In the genomic region with DNA sequence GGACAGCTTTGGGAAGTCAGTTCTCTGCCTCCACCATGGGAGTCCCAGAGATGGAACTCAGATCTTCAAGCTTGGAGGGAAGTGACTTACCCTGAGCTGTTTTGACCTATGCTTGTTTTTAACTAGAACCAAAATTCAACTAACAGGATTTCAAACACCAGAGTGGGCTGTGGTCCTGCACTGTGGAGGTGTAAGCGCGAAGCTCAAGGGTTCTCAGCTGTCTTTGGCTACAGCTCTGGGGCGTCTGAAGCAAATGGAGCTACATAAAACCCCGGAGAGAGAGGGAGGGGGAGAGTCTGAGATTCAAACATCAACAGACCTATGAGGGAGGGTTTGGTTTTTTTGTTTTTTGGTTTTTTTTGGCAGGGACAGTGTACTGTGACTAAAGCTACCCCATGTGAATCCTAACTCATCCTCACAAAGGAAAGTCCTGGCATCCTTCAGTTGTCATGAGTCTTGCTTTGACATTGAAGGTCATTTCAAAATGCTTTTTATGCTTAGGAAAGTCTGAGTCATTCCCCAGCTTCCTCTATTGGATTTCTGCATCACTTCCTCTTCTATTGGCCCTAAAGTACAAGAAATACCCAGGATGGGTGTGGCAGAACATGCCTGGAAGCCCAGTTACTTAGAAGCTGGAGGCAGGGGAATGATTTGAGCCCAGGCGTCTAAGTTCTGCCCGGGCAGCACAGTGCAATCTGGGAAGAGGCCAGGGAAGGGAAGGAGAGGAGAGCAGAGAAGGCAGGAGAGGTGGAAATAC, we compare ENCODE assay signal across 8 mouse cellular contexts. TPM values are rescaled to one million over a fixed set of nuclear protein-coding genes. Genes with fewer than 3 reads are reported as not detected.
DNase-seq lines count a peak whose midpoint lies in the region; ATAC-seq lines count a peak whose summit lies in the region.

No protein-coding gene starts in this region.

- no peak overlapping the region for H3K4me2 ChIP-seq in kidney, embryonic 14.5 days (replicated peaks; ENCODE audit: low read depth, low read length)

- no peaks in the 10 kb centered on the region for H3K36me3 ChIP-seq in kidney, embryonic 14.5 days (ENCODE audit: control insufficient read depth, insufficient read depth, low read length)

- H3K4me3 ChIP-seq in kidney, embryonic 14.5 days (ENCODE audit: low read length) = no peak overlapping the region

- no peak for DNase-seq in kidney, adult 11 months
- DNase-seq in heart, postnatal 10 days = peak; percentile 69 to 75
- peak; percentile 77 for DNase-seq in lung, postnatal 10 days
- no peak for DNase-seq in retina, embryonic 14.5 days (ENCODE audit: low spot score)
- no peak for DNase-seq in layer of hippocampus, adult 11-12 months (ENCODE audit: low spot score)
- DNase-seq in retina, postnatal 1 day = no peak

- intact Hi-C loops in heart, postnatal 10 days (cut with DNase I) = no loop called here

- no peak overlapping the region for H3K9ac ChIP-seq in kidney, embryonic 14.5 days (ENCODE audit: low read depth, low read length)

- H3K27me3 ChIP-seq in kidney, embryonic 14.5 days (ENCODE audit: control insufficient read depth, insufficient read depth, low read length) = no peaks in the 10 kb centered on the region

- 59% methylated on average over 6 of the region's 6 CpGs for WGBS in kidney, embryonic 14.5 days

- H3K9me3 ChIP-seq in kidney, embryonic 14.5 days (ENCODE audit: control insufficient read depth, low read length) = no peaks in the 10 kb centered on the region

- H3K4me1 ChIP-seq in kidney, embryonic 14.5 days (ENCODE audit: control insufficient read depth, insufficient read depth, low read length) = peaks cover 11% of the 10 kb centered on the region; the same call in 1 of the 2 replicates

- peak overlapping the region; percentile 74; the same call in 1 of the 2 replicates for H3K27ac ChIP-seq in kidney, embryonic 14.5 days (ENCODE audit: low read depth, low read length)

- no peak for ATAC-seq in kidney, embryonic 14.5 days (ENCODE audit: low FRiP score, low TSS enrichment)
- peak; percentile 56 for ATAC-seq in activated CD4-positive, CD25-positive, alpha-beta regulatory T cell, adult 4 months

RNA-seq across cellular contexts. Expression of a gene that starts 8.1 kb away (rescaled TPM):
- polyA plus RNA-seq in kidney, embryonic 14.5 days (2014; fragmentation: Nextera tagmentation; extraction: Ambion mirVana) = 47.4 and 76.1 TPM in 2 replicates
- polyA plus RNA-seq in activated CD4-positive, CD25-positive, alpha-beta regulatory T cell, adult 4 months (2017; shearing (Covaris generic)) = 10 to 100 TPM; 62.9 to 76.7 TPM
- 100 to 1,000 TPM; 147 to 161 TPM for total RNA-seq in heart, postnatal 10 days (2021)

RNA-seq across cellular contexts. Expression of a gene that starts 25.7 kb away (rescaled TPM):
- polyA plus RNA-seq in kidney, embryonic 14.5 days (2014; fragmentation: Nextera tagmentation; extraction: Ambion mirVana) = 64.0 and 66.9 TPM in 2 replicates
- polyA plus RNA-seq in activated CD4-positive, CD25-positive, alpha-beta regulatory T cell, adult 4 months (2017; shearing (Covaris generic)) = 10 to 100 TPM; 67.7 to 82.4 TPM
- total RNA-seq in heart, postnatal 10 days (2021) = 10 to 100 TPM; 61.4 to 63.6 TPM

RNA-seq across cellular contexts. Expression of a gene that starts 37.3 kb away (rescaled TPM):
- polyA plus RNA-seq in kidney, embryonic 14.5 days (2014; fragmentation: Nextera tagmentation; extraction: Ambion mirVana) = 2.0 and 3.7 TPM in 2 replicates
- polyA plus RNA-seq in activated CD4-positive, CD25-positive, alpha-beta regulatory T cell, adult 4 months (2017; shearing (Covaris generic)) = 1 to 10 TPM; 3.2 to 3.5 TPM
- 10 to 100 TPM; 32.2 to 37.4 TPM for total RNA-seq in heart, postnatal 10 days (2021)

Comparison
In these comparisons a context has a peak if more than half of its experiments do, and no peak if none do; other contexts are left out.
1. DNase-seq: peak in heart, postnatal 10 days (2 of 2) and lung, postnatal 10 days (single experiment); none in kidney, adult 11 months (single experiment), retina, embryonic 14.5 days (single experiment), layer of hippocampus, adult 11-12 months (single experiment) and retina, postnatal 1 day (single experiment).